Mouse (Mus musculus) ZHBTc4 (cell line): ENCODE data around the gene Ttc7b.

ENCODE experiments used
- DNase-seq: peaks from one replicate; pipeline ENCODE4 v3.0.0-alpha.2; 2011; ENCODE audit warnings: low read depth, low spot score

Ttc7b gene

DNA sequence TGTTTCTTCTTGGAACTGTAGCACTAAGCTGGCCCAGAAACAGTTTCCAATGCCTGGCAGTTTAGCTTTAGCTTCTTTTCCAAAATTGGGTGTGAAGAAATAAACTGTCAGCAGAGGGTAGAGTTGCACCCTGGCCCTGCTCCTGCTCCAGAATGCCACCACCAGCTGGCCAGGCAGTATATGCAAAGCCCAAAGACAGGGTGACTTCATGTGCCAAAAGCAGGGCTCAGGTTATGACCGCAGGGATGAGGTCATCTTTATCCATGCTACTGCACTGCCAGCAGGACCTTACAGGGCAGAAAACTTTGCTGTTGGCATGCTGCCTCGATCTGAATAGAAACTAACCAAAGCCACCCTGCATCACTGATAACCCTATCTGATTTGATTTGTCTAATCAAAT lies 65.2 kb downstream of the Ttc7b start:
- DNase-seq = no peak

DNA sequence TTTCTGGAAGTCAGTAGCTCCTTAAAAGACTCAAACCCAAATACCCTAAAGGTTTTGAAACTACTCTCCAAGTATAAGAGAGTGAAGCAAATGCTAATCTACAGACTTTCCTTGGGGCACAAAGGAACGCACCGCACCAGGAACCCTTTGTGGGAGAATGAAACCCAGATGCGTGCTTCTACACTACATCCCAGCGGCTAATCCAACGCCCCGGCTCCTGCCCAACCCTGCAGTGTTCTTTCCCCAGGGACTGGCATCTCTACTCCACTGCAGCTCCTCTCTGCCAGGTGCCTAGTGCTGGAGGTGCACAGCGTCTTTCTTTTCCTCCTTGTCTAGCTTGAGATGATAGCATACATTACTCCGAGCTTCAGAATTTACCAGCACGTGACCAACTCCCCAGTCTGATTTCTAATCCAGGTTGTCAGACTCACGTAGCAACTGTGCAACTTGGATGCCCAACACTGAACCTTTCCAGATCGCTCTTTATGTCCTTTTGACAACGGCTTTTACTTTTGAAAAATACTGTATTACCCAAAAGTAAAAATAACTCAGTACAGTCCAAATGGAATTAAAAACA lies 72.8 kb downstream of the Ttc7b start:
- no peak for DNase-seq

DNA sequence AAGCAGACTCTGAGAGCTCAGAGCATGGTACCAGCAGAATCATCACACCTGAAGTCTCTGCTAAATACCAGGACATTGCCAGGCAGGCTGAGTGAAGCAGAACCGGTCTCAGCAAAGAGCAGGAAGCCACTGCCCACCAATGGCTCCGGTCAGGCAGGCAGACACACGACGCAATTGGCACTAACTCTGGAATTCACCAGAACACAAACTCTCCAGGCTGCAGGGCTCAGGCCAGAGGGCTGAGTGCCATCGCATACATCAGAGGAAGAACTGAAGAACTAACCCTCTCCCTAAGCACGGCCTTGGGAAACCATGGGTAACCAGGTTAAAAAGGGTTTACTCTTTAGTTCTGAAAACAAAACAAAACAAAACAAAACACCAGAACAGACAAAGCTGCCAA lies 73.5 kb downstream of the Ttc7b start:
- no peak for DNase-seq

DNA sequence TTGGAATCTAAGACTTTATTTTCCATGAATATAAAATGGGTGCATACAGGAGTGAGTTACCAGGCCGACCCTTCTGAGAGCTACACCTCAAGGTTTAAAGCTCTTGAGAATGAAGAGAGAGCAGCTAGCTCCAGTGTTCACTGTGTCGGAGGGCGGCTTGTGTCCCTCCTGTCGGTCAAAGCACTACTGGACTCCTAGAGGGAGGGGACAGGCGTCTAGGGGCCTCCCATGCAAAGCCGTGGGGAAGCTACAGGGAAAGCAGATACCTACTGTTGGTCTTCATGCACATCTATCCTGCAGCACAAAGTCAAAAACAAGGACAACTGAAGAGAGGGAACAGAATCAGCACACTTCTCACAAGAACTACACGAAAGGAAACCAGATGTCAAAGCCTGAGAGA lies 74.9 kb downstream of the Ttc7b start:
- DNase-seq = no peak

DNA sequence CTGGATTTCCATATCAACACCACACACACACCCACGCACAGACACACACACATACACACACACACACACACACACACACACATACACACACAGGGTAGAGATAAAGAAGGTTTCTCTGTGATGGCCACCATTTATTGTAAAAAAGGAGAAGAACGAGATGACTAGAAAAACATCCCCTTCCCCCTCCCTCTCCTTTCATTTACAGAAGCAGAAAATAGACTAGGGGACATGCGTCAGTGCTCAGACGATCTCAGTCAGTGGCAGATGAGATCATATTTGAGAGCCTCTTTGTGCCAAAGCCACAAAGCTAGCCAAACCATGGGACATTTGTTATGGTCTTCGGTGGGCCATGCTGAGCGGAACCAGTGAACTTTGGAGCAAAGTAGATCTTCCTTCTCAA lies 75.4 kb downstream of the Ttc7b start:
- no peak for DNase-seq

DNA sequence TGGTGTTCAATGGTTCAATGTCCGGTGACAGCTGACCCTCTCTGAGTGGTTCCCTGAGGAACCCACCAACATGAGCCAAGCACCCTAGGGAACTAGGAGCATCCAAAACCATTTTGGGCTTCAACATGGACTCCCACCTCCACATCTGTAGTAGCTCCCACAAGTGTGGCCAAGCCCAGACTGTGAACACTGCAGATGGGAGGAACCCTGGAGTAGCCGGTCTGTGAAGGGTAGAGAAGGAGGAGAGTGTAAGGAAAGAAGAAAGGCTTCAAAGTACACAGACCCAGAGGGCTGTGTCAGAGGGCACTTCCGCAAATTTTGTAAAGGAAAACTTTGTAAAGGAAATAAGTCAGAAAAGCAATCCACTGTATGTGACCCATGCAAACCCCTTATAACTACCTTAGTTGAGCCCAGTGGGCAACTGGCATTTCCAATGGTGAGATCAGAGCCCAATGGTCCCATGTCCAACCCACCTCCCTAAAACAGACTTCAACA lies 75.9 kb downstream of the Ttc7b start:
- DNase-seq = no peak

DNA sequence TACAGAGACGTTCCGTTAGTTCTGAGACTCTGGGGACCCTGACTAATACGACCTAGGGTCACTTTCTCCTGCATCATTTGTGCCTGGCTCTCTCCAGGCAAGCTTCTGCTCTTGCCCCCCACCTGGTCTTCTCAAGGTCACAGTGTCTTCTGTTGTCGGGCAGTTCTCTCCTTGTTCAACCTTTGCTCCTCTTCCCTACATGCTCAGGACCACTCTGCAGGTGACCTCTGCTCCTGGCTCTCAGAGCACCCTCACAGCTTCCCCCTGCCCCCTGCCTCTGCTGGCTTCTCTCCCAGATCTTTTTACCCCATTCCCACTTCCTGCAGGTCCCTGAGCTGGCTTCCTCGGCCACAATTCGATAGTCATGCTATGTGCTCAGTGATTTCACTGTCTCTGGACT lies 77.2 kb downstream of the Ttc7b start:
- DNase-seq = no peak

DNA sequence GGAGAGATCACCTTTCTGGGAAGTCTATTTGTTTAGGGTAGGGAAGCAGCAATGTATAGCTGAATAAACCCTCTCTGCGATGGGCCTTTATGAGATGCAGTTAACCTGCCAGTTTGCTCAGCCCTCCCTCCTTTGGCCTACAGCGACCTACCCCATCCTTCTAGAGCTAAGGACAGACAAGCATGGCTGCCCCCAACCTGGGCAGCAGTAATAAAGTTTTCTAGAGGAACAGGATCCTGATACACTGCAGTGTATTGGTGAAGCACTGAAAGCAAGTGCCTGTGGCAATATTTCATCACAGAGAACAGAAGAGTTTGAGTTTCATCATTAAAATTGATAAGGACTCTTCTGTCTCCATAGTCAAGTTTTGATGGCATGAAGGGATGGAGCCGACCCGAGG lies 79.0 kb downstream of the Ttc7b start:
- no peak for DNase-seq

DNA sequence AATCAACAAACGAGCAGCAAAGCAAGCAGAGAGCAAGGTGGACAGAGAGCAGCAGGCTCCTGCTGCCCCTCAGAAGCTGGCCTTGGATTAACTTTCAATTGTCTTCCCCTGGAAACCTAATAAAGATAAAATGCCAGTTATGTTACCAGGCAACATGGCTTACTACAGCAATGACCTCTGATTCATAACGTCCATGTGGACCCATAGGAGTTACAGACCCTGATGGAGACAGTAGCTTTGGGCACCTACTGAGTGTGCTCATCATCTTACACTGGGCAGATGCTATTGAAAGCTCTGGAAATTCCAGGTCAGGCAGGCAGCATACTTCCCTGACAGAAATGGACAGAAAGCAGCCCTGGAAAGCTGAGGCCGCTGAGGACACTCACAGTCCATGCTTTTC lies 80.7 kb downstream of the Ttc7b start:
- no peak for DNase-seq

DNA sequence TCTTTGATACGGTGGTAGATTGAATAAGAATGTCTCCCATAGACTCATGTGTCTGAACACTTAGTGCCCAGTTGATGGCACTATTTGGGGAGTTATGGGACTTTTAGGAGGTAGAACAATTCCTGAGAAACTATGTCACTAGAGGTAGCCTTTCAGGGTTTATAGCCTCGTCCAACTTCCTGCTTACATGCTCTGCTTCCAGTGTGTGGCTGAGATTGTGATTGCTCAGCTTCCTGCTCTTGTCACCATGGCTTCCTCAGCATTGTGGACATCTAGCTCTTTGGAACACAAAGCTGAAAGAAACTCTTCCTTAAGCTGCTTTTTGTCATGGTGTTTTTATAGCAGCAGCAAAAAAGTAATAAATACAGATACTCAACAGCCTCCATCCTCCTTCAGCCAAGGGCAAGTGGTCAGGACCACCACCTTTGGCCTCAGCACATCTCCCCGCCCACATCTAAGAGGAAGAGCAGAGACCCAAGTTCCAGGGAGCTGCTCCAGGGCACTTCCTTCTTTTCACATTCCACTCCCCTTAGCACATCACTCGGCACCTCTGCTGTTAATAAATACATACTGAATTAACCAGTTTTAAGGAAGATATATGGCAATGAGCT lies 81.4 kb downstream of the Ttc7b start:
- no peak for DNase-seq

DNA sequence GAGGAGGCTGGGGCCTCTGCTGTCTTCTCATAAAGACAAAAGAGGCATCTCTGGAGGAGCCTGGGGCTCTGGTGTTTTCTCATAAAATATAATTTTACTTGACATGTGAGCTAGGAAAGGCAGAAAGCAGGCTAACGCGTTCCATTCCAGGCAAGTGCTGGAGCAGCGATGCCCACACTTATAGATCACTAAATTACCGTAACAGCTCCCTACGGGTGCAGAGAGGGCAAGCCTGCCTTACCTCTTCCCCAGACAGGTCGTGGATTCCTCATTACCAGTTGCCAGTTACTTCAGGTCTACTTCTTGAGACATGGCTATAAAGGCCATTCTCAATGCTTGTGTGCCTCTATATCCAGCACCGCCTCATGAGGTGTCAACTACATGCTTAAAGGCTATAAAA lies 82.1 kb downstream of the Ttc7b start:
- DNase-seq = no peak

DNA sequence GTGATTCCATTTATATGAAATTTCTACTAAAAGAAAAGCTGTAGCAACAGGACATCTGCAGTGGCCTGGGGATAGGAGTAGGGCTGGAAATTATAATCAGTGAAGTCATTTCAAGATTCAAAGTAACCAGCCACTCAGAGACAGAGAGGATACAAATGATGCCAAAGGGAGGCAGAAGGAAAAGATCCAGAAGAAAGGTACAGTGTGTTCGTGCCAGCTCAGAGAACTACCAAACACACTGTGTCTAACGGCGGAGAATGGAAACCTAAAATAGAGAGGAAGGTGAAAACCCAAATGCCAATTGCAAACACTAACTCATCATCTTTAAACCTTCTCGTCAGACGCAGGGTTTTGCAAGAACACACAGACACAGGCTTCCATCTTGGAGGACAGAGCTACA lies 82.8 kb downstream of the Ttc7b start:
- DNase-seq = no peak

DNA sequence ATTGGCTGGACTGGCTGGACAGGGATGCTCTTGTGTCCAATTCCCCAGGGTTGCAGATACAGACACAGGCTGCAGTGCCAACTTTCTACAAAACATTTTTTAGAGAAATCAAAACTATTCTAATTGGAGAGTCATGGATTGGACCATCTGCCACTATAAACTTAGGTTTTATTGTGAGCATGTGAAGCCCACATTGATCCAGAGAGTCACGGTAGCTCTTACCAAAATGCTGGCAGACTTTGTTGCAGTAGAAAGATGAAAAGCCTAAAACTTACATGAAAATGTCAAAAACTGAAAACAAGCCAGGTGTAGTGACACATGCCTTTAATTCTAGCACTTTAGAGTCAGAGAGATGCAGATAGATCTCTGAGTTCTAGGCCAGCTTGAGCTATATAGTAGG lies 84.9 kb downstream of the Ttc7b start:
- no peak for DNase-seq

DNA sequence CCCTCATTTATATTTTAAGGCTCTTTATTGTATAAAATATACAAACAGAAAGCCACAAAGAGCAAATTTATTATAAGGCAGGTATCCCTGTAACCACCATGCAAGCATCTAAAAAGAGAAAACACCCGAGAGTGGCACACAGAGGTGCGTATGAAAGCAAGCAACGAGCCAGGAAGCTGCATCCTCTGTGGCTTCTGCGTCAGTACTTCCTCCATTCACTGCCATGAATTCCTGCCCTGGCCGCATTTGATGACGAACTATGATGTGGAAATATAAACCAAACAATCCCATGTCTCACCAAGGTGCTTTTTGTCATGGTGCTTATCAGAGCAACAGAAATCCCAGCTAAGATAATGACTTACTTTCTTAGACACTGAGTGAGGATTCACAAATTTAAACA lies 88.8 kb downstream of the Ttc7b start:
- no peak for DNase-seq

DNA sequence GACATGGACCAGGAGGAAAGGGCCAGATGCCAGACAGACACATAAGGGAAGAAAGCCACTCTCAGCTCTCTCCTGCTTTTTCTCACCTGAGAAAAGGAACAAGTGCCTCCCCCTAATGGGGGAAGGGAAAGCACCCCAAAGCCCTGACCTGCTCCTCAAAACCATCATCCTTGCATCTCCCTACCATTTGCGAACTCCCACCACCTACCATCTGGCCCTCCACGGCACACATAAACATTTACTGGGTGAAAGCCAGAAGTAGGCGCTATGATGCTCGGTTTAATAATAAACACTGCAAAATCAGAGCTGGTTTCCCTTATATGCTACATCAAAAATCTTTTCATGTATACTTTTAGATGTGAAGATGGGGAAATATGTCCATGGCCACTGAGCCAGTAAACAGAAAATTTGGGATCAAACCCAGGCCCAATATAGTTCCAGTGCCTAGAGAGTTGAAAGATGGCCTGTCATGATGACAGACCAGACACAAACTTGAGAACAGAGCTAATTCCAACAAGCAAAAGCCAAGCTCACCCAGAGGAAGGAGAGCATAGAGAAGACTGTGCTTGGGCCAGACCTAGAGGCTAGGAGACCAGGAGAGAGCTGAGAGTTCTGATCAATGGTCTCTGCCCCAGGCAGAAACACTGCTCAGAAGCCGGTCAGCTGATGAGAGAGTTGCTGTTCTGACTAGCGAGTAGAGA lies 91.1 kb downstream of the Ttc7b start:
- DNase-seq = no peak

DNA sequence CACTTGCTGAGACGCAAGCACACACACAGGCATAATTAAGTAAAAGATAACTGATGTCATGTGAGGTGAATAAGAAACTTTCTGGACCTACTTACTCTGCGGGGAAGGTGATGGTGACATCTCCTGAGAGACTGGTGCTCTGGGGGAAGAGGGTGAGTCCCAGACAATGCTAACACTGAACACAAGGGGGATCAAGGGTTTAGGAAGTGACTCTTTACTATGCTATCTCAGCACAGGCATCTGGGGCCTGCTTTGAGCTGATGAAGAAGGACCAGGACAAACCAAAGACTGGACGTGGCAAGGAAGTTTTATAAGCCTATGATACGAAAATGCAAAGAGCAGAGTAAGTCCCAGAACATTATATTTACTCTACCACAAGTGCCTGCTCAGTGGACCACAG lies 92.4 kb downstream of the Ttc7b start:
- DNase-seq = no peak

DNA sequence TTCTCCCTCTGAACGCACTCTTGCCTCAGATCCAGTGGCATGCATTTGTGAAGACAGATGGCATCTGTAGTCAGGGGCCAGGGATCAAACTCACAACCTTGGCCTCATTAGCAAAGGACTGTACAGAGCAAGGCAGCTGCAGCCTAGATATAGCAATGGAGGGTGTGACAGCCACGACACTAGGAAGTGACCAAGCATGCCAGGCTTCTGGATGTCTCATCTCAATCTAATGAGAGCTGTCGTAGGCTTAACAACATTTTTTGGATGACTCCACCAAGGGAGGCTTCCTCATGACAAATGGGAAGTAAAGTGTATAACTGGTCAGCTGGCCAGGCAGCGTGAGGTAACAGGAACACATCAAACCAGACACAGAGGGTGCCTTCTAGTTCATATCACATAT lies 94.4 kb downstream of the Ttc7b start:
- no peak for DNase-seq

DNA sequence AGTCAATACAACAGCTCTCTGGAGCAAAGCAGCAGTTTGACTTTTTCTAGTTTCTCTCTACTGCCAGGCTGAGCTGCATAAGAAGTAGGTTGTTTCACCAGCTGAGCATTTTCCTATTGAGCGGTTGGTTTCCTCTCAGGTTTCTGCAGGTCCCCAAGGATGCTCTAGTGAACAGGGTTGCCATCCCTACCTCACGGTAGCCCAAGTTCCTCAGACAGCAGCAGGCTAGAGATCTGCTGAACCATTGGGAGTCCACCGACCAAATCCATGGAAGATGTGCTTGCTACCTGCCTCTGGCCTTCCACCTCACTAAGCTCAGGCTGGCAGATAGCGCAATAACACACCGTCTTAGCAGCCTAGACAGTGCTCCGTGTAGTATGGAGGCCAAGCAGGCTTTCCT lies 95.6 kb downstream of the Ttc7b start:
- no peak for DNase-seq

DNA sequence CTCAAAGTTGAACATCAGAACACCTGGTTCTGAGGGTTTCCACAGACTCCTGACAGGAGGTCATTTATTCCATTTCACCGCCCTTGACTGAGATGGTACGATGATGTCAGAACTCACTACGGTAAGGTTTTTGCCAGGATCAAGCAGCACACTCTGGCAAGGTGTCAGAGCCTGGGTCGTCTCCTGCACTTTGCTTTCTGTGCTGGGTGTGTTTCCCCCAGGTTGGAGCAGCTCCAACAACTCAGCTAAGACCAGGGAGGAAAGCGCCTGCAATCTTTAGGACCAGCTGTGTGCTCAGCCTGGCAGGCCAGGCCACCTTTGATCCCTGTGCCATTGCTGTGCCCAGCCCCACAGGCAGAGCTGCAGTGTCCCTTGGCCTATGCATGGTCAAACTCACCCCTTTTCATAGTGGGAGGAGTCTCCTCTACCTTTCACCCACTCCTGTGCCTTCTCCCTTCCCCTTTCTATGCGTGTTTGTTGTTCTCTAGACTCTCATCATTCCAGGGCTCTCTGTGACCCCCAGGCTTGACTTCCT lies 98.3 kb downstream of the Ttc7b start:
- DNase-seq = no peak

DNA sequence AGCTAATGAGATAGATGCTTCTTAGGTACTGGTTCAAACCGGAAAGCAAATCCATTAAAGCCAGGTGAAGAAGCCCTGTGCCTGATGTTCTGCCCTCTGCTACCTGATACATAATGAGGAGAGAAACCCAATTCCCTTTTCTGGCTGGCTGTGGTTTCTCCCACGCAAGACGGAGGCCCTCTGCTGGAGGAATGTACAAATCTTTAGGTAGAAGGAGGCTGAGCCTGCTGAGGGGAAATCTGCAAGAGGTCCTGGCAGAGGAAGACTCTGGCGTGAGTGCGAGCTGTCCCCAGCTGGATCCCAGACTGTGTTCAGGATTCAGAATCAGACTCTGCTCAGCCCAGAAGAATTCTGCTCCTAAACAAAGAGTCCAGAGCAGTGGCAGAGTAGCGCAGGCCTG lies 99.1 kb downstream of the Ttc7b start:
- peak; percentile 48 for DNase-seq

DNA sequence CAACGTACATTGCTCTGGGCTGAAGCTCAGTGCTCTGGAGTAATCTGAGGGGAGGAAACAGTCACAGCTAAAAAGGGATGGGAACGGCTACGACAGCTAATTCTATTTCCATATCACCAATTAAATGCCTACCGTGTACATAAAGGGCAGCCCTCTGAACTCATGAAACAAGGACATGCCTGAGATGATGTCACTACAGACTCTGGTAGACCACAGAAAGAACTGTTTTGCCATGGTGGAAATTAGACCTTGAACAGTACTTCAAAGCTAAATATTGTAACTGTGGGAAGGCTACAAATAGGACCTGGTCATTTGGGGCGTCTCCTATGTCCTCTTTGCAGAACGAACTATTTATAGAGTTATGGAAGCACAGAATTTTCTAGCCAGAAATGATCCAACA lies 99.7 kb downstream of the Ttc7b start:
- DNase-seq = no peak

DNA sequence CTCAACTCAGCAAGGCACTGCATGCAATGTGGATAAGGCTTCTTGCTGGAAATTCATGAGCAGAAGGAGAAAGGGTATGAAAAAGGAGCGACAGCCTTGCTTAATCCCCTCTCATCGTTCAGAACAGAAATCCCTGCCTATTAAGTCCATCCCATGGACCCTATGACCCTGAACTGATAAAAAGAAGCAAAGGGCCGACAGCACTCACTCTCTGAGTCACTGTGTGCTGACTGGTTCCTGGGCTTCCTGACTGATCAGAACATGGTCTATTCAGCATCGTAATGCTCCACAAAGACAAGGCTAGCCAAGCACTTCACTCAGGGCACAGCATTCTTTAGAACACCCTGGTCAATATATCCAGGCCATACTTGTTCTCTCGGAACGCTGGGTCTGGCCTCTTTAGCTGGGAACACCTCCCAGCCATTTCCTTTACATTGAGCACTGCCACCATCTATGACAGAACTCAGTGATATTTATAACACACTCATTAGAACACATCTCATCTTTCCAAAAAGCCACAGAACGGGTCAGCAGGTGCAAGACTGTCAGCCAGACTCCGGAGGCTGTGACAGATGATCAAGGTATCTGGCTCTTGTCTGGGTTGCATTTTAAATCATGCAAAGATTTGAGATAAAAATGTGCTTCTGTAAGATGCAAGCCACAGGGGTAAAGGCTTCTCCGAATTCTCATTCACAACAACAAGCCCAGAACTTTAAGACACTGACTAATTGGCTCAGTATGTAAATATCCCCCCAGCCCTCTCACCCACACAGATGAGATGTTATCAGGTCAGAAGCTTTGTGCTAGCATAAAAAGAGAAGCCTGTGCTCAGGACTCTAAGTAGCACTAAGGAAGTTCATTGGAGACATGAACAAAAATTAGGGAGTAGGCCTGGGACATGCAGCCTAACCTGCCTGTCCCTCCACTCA lies 100.4 kb downstream of the Ttc7b start:
- DNase-seq = no peak
